Mouse (Mus musculus): ENCODE data around the gene 4930442H23Rik.

DNA sequence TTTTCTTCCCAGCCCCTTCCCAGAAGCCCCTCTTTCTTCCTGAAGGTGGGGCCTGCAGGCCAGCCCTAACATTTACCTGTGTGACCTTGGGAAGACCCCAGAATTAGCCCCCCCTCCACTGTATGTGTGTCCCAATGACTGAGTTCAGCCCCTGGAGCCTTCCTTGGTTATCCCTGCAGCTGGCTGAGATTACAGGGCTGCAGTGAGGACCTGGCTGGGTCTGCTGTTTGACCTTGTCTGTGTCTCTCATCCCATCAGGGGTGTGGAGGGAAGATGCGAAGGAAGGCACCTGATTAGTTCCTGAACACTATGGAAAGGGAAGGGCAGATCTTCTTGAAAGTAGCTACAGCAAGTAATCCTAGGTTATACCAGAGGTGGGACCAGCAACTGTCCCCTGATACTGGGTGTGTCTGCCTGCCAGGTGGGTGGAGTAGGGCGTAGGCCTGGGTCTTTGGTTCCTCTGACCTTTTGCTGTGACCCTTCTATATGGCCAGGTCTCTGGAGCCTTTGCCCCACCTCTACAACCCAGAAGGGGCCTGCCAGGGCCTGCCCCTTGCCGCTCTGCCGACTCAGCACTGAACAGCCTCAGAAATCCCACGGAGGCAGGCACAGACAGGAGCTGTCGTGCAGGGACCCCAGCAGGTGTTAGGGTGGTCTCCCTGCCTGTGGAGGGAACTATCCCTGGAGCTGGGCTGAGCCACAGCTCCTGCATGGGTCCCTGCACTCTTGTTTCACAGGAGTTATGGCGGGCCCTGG lies 42.0 kb downstream of the 4930442H23Rik start:
- no peak for TF ChIP-seq CTCF (IDR thresholded peaks at IDR 0.05)
- TF ChIP-seq POLR2A (IDR thresholded peaks at IDR 0.05; ENCODE audit: insufficient read depth, low read depth, low read length), result no peak
- no peak for TF ChIP-seq EP300 (IDR thresholded peaks at IDR 0.05; ENCODE audit: insufficient read depth, low read depth, low read length)
